In the genomic region with DNA sequence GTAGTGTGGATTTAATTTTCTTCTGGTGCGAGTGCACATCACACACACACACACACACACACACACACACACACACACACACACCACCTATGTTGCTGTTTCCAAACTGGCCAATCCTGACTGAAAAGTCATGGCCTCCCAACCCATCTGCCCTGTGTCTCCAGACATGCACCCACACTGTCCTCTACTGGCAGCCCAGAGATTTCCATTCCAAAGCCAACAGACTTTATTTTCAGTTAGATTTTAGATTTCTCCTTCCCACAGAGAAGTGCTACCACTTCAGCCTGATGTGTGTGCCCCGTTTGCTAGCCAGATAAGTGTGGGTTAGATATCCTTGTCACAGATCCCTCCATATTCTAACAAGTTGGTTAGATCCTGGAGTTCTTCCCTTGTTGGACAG, we compare ENCODE assay signal across 8 mouse cellular contexts. TPM values are rescaled to one million over a fixed set of nuclear protein-coding genes. Genes with fewer than 3 reads are reported as not detected.
DNase-seq lines count a peak whose midpoint lies in the region; TF ChIP-seq lines count a peak whose summit lies in the region.

No protein-coding gene starts in this region.

- peaks cover 2% of the 10 kb centered on the region; the same call in 1 of the 2 replicates for H3K36me3 ChIP-seq in ES-E14 (ENCODE audit: control insufficient read depth, insufficient read depth, low read length, poor library complexity, severe bottlenecking)

- H3K4me1 ChIP-seq in ES-E14 (ENCODE audit: control insufficient read depth in 2 of 2, insufficient read depth in 2 of 2, low read length in 2 of 2, poor library complexity in 1 of 2): no peaks in the 10 kb centered on the region
- H3K4me1 ChIP-seq in bone marrow macrophage, adult 2 months (ENCODE audit: control insufficient read depth, insufficient read depth, low read length): peaks cover 30% of the 10 kb centered on the region

- no peak overlapping the region for H3K4me3 ChIP-seq in layer of hippocampus, adult 2 months
- no peak overlapping the region for H3K4me3 ChIP-seq in ES-E14 (ENCODE audit: insufficient read depth in 1 of 2, low read depth in 1 of 2, low read length in 2 of 2, poor library complexity in 1 of 2, severe bottlenecking in 1 of 2)
- no peak overlapping the region for H3K4me3 ChIP-seq in bone marrow macrophage, adult 2 months (ENCODE audit: insufficient read depth, low read length)

- H3K9ac ChIP-seq in ES-E14 (ENCODE audit: insufficient read depth, low read depth, low read length, poor library complexity, severe bottlenecking): no peak overlapping the region

- peak in 1 of 2 experiments; percentile 45 for DNase-seq in layer of hippocampus, adult 2 months (ENCODE audit: low spot score in 2 of 2)
- DNase-seq in layer of hippocampus, adult 8-10 months (ENCODE audit: low spot score in 2 of 2): no peak
- no peak for DNase-seq in ES-E14 (ENCODE audit: low read depth, low spot score)
- DNase-seq in induced T-regulatory cell, adult 2 months (ENCODE audit: low read depth): peak; percentile 28
- DNase-seq in testis, postnatal 10 days (ENCODE audit: low spot score): peak; percentile 77
- no peak for DNase-seq in left cerebral cortex, adult 9 months (ENCODE audit: low spot score in 2 of 2)
- no peak for DNase-seq in urinary bladder, postnatal 25 days (ENCODE audit: low spot score)

- TF ChIP-seq POLR2A in bone marrow macrophage, adult 2 months (IDR thresholded peaks at IDR 0.05; ENCODE audit: borderline replicate concordance, low read depth, low read length): no peak

- H3K27ac ChIP-seq in layer of hippocampus, adult 2 months: no peak overlapping the region
- no peak overlapping the region for H3K27ac ChIP-seq in ES-E14 (ENCODE audit: insufficient read depth, low read depth, low read length, poor library complexity, severe bottlenecking)
- no peak overlapping the region for H3K27ac ChIP-seq in bone marrow macrophage, adult 2 months (ENCODE audit: insufficient read depth, low read depth, low read length)

- peak; percentile 79 for TF ChIP-seq CTCF in layer of hippocampus, adult 2 months (conservative IDR thresholded peaks at IDR 0.05)
- TF ChIP-seq CTCF in bone marrow macrophage, adult 2 months (IDR thresholded peaks at IDR 0.05; ENCODE audit: low read depth, low read length): peak; percentile 77

- H3K9me3 ChIP-seq in ES-E14 (ENCODE audit: control insufficient read depth, insufficient read depth, low read depth, low read length): no peaks in the 10 kb centered on the region

- in situ Hi-C loops in ES-E14 (cut with MboI; ENCODE audit: low sequenced_read_pairs in 2 of 2, unreplicated experiment in 2 of 2): no loop called here

TF ChIP-seq in ES-E14, 5 proteins besides CTCF, POLR2A, EP300 and RAD21:
- peak; percentile 35; the same call in 1 of the 2 replicates for TF ChIP-seq ZC3H11A (IDR thresholded peaks at IDR 0.05; ENCODE audit: borderline replicate concordance, low read depth, low read length)
- TF ChIP-seq HCFC1 (IDR thresholded peaks at IDR 0.05; ENCODE audit: borderline replicate concordance, insufficient read depth, low read length): no peak
TF ChIP-seq in ES-E14: peak in this region for 1.

RNA-seq across cellular contexts. Expression of gene Serac1, which starts 59.8 kb away (rescaled TPM):
- total RNA-seq in layer of hippocampus, adult 2 months (2021): 10 to 100 TPM; 17.2 to 18.4 TPM
- 10 to 100 TPM; 15.7 to 23.6 (median 18.8) TPM for total RNA-seq in layer of hippocampus, adult 8-10 months (2022)
- 8.9 and 12.8 TPM in 2 replicates for total RNA-seq in ES-E14 (2012; rRNA removed)
- polyA plus RNA-seq in bone marrow macrophage, adult 2 months (2012; ENCODE audit: insufficient read depth, insufficient read length, missing spikeins): 6.7 and 10.3 TPM in 2 replicates

RNA-seq across cellular contexts. Expression of gene Gtf2h5, which starts 59.8 kb away (rescaled TPM):
- 100 to 1,000 TPM; 121 to 126 TPM for total RNA-seq in layer of hippocampus, adult 2 months (2021)
- total RNA-seq in layer of hippocampus, adult 8-10 months (2022): 100 to 1,000 TPM; 106 to 122 (median 113) TPM
- total RNA-seq in ES-E14 (2012; rRNA removed): 73.4 and 85.1 TPM in 2 replicates
- polyA plus RNA-seq in bone marrow macrophage, adult 2 months (2012; ENCODE audit: insufficient read depth, insufficient read length, missing spikeins): 48.5 and 56.7 TPM in 2 replicates

Comparison
In these comparisons a context has a peak if more than half of its experiments do, and no peak if none do; other contexts are left out.
1. DNase-seq: peak in induced T-regulatory cell, adult 2 months (single experiment) and testis, postnatal 10 days (single experiment); none in layer of hippocampus, adult 8-10 months (0 of 2), ES-E14 (single experiment), left cerebral cortex, adult 9 months (0 of 2) and urinary bladder, postnatal 25 days (single experiment).